Mouse (Mus musculus) left cerebral cortex, postnatal 4 days (tissue): ENCODE data around the gene Fam155a. TPM values are rescaled to one million over a fixed set of nuclear protein-coding genes. Genes with fewer than 3 reads are reported as not detected.
"Not testable (repeated sequence)": the region's sequence is repeated elsewhere in the genome, so short reads cannot be mapped to it uniquely, and the experiment has no call there.

ENCODE experiments used
- DNase-seq: peaks from one replicate; pipeline ENCODE4 v3.0.0-alpha.2; 2022
- intact Hi-C: fragments of 180-260 bp; cut with DNase I; formaldehyde crosslinking; loops from one replicate; pipeline ENCODE4 v1.15.1; 2025
- total RNA-seq, 2 experiments: library from RNA; stranded (reverse); gene quantifications; 2 replicates each; pipeline ENCODE4 v1.2.3; 2021

Fam155a gene
- total RNA-seq, 2 experiments from 2014 or later: 84.6 to 84.9 TPM

DNA sequence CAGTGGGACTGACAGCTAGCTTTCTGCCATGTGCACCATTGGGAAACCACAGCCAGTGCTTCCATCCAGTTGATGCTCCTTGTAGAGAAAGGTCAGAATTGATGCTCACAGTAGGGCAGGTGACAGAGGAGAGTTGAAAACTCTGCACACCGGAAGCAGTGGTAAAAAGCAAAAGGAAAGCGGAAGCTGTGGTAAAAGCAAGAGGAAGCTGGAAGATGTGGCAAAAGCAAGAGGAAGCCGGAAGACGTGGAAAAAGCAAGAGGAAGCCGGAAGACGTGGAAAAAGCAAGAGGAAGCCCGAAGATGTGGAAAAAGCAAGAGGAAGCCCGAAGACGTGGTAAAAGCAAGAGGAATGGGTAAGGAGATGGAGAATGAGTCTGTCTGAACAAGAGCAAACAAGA, 354.8 kb downstream of the Fam155a start:
- intact Hi-C loops: no loop called here
- DNase-seq: no peak

DNA sequence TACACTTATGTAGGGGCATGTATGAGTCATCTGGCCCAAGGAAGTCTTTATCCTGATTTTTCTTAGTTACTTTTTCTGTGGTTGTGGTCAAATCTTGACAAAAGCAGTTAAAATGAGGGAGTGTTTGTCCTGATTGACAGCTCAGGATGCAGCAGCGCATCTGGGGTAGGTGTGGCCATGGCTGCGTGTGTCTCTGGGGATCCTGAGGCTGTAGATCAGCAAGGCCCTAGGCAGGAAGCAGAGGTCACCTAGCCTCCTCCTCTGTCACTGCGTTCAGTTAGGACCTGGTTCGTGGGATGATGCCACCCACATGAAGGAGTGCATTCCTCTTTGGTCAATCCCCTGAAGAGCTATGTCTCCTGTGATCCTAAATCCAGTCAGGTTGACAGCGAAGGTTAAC, 362.5 kb downstream of the Fam155a start:
- no peak for DNase-seq
- intact Hi-C loops: no loop called here

DNA sequence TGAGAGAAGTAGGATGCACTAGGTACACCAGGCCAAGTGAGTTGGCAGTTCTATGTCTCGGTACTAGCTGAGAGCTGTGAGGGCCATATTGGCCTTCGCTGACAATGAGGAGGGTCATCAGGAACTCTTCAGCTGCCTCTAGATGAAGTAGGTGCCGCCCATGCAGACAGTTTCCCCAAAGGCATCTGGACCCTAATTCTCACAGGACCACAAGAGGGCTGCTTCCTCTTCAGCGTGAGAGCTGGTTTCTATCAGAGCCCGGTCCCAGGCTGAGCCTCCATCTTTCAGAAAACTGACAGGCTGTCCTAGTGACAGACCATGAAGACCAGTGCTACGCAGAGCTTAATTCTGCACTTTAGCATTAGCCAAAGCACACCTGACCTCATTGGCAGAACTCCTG, 364.8 kb downstream of the Fam155a start:
- no peak for DNase-seq
- intact Hi-C loops: no loop called here

DNA sequence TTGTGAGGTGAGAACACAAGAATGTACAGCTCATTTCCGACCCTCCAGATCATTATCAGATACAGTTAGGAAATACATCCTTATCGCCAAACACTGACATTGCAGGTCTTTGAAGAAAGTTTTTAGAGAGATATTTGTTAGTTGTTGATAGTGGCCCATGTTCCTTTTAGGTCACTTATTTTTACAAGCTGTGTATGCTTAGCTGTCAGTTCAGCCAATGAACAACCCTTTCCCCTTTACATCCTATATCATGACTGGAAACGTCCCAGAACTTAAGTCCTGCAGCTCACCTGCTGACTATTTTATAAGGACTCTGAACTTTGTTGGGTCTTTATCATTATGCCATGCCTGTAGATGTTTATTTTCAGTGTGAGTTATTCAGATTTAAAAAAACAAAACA, 366.3 kb downstream of the Fam155a start:
- intact Hi-C loops: no loop called here
- no peak for DNase-seq

DNA sequence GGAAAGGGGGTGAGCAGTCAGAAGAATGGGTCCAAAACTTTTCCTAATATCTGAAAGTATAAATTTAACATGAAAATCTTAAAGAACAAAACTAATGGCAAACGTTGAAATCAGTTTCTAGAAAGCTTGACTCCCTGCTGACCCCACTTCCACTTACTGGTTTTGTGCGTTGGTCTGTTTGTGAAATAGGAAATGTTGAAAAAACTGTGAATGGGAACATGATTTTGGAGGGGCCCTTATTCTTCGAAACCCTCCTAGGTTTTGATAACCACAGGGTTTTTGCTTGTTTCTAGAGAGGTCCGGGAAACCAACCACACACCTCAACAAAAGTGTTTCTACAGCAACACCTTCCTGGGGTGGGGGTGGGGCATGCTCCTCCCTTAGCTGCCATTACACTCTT, 368.6 kb downstream of the Fam155a start:
- DNase-seq: no peak
- intact Hi-C loops: no loop called here

DNA sequence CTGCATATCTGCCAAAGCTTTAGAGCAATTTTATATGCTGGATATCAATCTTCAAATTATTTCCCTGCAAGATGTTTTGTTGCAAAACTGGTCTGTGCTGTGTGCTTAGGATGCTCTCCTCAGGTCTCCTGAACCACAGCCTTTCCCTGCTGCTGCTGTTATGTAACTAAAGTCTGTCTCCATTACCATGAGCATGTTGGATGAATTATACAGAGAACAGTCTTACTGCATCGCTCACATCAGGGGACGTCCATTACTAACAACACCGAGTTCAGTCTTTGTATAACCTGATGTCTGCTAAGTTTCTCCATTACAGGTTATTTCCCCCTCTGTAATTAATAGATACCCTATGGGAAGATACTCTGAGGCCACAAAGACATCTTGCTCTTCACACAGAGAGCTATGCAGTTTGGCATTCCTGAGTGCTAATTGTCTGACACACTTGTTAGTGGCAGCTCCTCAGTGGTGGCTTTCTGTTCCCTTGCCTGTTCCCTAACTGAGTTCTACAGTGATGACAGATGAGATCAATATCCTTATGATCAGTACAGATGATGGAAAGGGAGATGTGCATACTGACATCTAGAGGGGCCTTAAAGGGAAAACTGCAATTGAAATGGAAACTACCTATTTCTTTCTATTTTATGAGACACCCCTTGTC, 372.2 kb downstream of the Fam155a start:
- no peak for DNase-seq
- intact Hi-C loops: no loop called here

DNA sequence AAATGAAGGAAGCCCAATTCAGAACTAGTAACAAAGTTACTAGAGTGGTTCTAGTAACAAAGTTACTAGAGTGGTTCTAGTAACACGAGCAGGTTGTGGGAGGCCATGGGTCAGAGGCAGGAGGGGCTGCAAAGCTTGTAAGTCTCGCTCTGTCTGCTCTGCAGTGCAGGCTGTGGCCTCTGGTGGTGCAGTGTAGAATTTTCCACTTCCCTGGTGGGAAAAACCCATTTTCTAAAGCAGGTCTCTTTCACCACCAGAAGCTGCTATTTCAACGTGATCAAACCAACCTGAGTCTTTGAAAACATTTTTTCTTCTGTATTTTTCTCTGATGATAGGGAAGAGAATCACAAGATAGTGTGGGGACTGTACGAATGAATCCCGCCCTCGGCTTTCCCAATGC, 372.9 kb downstream of the Fam155a start:
- DNase-seq: no peak
- intact Hi-C loops: no loop called here

DNA sequence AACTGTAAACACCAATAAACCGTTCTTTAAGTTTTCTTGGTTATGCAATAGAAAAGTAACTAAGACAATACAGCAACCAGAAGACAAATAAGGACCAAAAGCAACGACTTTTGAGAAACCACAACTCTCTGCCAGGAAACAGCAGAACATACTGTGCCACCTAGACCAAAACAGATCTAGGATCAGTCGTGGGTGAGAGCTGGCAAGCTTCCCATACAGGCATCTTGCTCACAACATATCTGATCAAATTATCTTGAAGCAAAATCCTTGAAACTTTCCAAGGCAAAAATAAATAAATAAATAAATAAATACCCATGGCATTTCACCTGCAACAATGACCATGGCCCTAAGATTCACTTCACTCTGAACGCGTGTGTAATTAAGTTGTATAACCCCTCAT, 376.3 kb downstream of the Fam155a start:
- DNase-seq: no peak
- intact Hi-C loops: no loop called here

DNA sequence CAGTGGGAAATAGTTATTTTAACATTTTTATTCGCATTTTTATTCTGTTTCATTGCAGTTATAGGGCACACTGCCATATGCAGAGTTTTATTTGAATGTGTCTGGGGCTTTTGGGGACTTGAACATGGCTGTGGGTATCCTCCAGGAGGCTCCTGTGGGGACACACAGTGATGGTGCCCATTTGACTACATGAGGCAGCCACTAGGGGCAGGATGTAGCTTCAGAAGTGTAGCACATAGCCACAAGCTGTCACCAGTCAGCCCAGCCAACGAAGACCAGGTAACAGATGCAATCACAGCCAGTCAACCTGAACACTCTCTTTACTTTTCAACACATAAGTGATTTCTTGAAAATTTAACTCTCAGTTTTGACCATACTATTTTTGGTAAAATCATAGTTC, 377.7 kb downstream of the Fam155a start:
- peak; percentile 36 for DNase-seq
- intact Hi-C loops: no loop called here

DNA sequence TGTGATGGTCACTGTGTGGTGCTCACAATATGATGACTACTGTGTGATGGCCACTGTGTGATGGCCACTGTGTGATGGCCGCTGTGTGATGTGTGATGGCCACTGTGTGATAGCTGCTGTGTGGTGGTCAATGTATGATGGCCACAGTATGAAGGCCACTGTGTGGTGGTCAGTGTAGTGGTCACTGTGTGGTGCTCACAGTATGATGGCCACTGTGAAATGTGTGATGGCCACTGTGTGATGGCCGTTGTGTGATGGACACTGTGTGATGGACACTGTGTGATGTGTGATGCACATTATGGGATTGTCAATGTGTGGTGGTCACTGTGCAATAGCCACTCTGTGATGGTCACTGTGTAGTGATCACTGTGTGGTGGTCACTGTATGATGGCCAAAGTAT, 380.7 kb downstream of the Fam155a start:
- intact Hi-C loops, DNase-seq: not testable (repeated sequence)

DNA sequence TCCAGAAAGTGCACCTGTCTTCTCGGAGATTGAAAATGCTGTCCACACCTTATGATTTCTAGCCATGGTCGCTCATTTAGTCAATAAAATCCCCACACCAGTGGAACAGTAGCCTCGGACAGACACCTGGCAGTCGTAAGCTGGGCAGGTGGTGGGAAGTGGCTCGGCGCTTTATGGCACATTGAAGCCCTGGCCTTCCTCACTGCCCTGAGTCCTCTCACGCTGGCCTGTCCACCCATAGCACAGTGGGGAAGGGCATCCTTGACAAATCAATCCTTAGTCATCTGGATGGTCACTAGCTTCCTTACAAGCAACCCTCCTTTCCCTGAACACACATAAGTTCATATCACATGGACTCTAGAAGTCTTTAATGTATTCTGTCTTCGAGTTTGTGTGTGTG, 401.8 kb downstream of the Fam155a start:
- DNase-seq: no peak
- intact Hi-C loops: no loop called here

DNA sequence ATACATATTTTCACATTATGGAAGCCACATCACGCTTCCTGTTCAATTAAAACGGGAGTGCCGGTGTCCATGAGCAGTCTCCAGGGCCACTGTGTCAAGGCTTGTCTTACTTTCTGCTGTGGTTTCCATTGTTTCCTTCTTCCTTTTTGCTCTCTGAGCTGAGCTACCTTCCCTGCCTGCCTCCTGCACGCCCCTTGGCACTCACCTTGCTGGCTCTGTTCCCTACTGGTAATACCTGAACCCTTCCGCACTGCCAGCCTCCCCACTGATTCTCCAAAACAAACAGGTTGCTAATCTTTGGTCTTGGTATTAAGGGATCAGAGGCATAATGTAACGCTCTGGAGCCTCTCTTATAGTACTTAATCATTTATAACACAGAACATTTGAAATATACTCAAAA, 403.2 kb downstream of the Fam155a start:
- intact Hi-C loops: no loop called here
- DNase-seq: no peak

DNA sequence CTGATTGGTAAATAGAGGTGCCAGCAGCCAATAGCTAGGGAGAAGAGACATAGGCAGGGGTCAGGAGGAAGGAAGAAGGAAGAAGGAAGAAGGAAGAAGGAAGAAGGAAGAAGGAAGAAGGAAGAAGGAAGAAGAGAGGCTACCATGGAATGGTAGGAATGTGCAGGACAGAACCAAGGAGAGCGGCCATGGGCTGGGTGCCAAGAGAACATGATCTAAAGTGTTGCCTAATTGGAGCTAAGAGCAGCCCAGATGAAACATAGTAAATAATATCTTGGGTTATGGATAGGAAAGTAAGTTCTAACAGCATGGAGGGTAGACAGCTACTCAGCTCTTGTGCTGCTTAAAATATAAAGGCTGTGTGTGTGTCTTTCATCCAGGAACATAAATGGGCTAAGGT, 405.6 kb downstream of the Fam155a start:
- DNase-seq: no peak
- intact Hi-C loops: no loop called here

DNA sequence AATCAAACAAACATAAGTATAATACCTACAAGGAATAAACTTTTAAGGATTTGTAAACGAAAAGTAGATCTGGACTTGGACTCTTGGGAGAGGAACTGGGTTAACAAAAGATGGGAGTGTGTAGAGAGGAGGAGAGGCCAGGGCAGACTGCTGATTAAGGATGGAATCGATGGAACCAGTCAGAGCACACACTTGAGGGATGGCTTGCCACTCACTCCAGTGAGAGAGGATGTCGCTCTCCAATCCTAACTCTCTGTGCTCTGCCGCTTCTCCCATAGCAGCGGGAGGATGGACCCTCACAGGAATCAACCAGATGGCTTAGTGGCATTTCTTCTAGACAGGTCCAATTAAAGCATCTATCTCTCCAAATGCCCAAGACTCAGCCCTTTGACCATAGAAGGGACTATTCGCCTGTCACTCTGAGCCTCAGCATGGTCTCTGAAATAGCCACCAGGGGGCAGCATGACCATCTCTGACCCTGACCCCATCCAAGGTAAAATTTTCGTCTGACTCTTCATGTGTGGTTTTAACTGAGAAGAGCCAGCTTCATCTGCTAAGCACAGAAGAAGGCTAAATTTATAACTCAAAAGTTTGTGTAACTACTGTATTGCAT, 422.3 kb downstream of the Fam155a start:
- intact Hi-C loops: loop anchor here (10.0 kb wide), 1 partner anchor 114 kb away; no protein-coding TSS in a partner anchor
- peak; percentile 65 for DNase-seq

DNA sequence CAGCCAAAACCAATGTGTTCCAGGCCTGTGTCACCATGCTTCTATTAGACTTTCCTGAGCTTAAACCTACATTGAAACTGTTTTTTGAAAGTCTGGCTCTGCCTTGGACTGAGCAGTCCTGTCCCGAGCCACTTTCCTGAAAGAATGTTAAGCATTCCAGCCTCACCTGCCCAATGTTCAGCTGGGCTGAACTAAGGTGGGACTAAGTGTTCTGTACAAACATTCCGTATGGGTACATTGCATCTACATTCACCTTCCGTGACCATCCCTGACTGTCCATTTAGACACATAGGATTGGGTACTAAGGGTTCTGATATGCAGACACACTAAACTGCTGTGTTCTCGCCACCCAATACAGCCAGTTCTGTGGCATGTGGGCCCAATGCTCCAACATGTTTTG, 423.8 kb downstream of the Fam155a start:
- DNase-seq: no peak
- intact Hi-C loops: loop anchor here (10.0 kb wide), 1 partner anchor 112 kb away; no protein-coding TSS in a partner anchor

DNA sequence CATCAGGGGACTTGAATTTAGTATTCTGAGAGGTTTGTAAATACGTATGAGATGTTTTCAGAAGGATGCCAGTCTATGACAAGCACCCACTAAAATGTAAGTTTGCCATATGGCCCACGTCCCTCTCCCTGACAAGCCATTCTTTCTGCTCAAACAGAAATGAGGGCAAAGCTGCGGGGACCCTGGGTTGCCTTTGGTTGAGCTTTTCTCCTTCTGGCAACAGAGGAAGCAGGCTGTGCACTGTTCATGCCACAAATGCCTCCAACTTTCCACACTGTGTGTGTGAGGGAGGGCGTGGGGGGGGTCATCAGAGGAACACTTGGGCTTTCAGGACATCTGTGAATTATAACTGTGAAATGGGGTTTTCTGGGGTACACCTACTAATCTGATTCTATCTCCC, 426.8 kb downstream of the Fam155a start:
- DNase-seq: no peak
- intact Hi-C loops: loop anchor here (10.0 kb wide), 1 partner anchor 109 kb away; no protein-coding TSS in a partner anchor

DNA sequence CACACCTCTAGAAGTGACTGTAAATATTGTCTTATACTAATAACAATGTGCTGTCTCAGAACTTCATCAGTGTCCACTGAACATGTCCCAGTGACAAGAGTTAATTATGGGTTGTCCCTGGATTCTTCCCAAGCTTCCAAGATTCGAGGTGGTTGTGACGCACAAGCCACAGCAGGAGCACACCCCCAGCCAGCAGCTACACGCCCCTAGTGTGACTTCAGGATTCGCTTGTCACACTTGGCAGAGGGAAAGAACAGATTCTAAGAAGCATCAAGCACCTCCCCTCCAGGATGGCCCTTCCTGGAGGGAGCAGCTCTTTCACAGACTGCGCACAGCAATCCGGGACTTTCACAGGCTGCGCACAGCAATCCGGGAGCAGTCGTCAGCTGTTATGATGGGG, 428.0 kb downstream of the Fam155a start:
- no peak for DNase-seq
- intact Hi-C loops: loop anchor here (10.0 kb wide), 1 partner anchor 108 kb away; no protein-coding TSS in a partner anchor

DNA sequence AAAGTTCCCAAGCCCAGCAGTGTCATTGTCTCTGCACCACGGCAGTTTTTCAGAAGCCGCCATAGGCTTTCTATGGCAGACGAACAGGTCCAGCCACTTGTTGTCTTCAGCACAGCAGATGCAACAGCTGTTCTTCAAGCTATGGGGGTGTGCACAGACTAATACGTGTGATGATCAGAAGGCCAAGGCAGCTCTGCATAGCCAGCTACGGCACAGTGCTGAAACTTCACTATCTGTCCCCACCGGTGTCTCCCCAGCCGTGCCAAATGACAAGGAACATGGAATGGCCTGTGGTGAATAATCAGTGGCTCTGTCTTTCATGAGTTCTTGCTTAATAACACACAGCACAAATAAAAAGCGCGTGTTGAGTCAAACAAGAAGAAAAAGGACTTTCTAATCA, 428.4 kb downstream of the Fam155a start:
- DNase-seq: no peak
- intact Hi-C loops: loop anchor here (10.0 kb wide), 1 partner anchor 108 kb away; no protein-coding TSS in a partner anchor

DNA sequence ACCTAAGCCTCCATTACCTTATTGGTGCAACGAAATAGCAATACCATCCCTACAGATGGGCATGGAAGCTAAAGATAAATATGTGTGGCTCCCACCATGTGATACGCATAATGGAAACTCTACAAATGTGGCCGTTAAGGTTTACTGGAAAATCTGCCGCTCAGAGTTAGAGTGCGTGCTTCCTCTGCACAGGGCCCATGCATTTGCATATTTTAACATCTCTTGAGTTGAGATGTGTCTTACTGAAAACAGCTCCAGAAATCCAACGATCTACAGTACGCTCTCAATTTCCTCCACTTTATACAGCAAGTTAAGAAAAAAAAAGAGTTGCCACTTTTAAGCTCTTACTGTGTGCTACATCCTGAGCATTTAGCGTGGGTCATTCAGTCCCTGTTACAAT, 433.1 kb downstream of the Fam155a start:
- intact Hi-C loops: loop anchor here (10.0 kb wide), 1 partner anchor 437 kb away; the partner anchor contains the start of gene Fam155a
- no peak for DNase-seq

DNA sequence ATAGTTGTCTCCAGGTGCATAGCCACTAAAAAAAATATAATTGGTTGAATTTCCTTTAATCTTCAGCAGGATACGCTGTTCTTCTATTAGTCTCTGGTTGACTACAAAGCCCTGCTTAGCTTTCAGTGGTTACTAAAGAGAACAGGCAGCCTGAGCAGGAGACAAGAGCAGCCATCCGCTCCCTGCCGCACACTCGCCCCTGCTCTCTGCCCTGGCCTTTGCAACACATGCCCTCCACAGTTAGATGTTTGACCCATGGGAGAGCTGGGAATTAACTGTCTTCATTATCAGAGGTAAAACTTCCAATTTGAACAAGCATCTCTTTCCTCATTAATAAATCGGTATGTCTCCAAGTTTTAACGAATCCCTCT, 435.0 kb downstream of the Fam155a start:
- intact Hi-C loops: loop anchor here (10.0 kb wide), 1 partner anchor 439 kb away; the partner anchor contains the start of gene Fam155a
- DNase-seq: no peak

DNA sequence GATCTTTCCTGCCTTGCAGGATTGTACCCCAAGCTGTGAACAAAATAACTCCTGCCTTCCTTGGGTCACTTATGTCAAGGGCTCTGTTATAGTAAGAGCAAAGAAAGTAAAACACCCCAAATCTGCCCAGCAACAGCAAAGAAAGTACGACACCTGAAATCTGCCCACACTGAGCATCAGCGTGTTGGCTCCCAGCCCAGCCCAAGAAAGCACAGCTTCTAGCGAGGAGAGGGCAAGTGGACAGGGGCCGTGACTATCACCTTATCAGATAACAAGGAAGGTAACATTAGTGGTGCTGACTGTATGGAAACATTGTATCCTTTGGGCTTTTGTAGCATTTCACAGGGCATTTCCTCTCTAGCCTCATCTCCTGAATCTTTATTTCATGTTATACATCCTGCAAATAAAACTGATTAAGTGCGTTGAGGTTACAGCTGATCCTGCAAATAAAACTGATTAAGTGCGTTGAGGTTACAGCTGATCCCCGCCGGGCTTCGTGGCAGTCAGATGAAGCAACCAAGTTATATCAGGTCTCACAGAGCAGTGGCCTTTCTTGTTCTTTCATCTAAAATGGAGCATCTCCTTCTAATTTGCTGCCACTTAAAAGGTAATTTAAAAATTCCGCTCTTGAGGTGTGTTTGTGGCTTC, 435.6 kb downstream of the Fam155a start:
- peak; percentile 24 for DNase-seq
- intact Hi-C loops: loop anchor here (10.0 kb wide), 1 partner anchor 439 kb away; the partner anchor contains the start of gene Fam155a

DNA sequence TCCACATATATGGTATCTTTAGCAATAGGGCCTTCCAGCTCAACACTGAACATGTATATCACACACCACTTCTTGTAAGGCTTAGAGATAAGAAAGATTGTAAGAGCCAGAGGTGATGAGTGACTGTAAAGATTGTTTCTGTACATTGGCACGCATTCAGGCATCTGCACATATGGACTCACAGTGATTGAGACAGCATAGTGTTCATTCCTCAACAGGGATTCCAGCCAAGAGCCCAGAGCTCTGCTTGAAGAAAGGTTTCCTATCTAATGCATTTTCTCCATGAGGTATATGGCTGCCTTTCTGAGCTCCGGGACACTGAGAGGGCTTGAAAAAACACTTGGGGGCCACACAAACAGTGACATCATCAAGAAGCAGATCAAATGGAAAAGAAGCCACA, 438.2 kb downstream of the Fam155a start:
- DNase-seq: no peak
- intact Hi-C loops: loop anchor here (10.0 kb wide), 1 partner anchor 442 kb away; the partner anchor contains the start of gene Fam155a
